Mouse (Mus musculus) left cerebral cortex, adult 2 months (tissue): ENCODE results near the gene Src. TPM values are rescaled to one million over a fixed set of nuclear protein-coding genes. Genes with fewer than 3 reads are reported as not detected.

ENCODE experiments used
- DNase-seq, 2 experiments: peaks; one replicate each; pipeline ENCODE4 v3.0.0; 2021 to 2022; ENCODE audit warnings: low spot score in 2 of 2, mixed read lengths in 1 of 2; ENCODE audit errors: extremely low spot score in 1 of 2
- H3K27ac ChIP-seq: fragments of 200-600 bp; 2 replicates; pipeline ENCODE4 v1.8.1; 2022
- H3K4me3 ChIP-seq: fragments of 200-600 bp; 2 replicates; pipeline ENCODE4 v1.8.1; 2022
- CTCF ChIP-seq: fragments of 200-600 bp; IDR thresholded peaks from 2 replicates; pipeline ENCODE4 v1.8.1; 2022; ENCODE audit warnings: antibody characterized with exemption, mild to moderate bottlenecking, moderate library complexity
- intact Hi-C: fragments of 180-260 bp; cut with DNase I; formaldehyde crosslinking; loops from one replicate; pipeline ENCODE4 v1.15.1; 2025
- total RNA-seq, 2 experiments: library from RNA; stranded (reverse); gene quantifications; 2 replicates each; pipeline ENCODE4 v1.2.3; 2021

Src gene
- total RNA-seq, 2 experiments from 2014 or later, result 133 to 134 TPM

DNA sequence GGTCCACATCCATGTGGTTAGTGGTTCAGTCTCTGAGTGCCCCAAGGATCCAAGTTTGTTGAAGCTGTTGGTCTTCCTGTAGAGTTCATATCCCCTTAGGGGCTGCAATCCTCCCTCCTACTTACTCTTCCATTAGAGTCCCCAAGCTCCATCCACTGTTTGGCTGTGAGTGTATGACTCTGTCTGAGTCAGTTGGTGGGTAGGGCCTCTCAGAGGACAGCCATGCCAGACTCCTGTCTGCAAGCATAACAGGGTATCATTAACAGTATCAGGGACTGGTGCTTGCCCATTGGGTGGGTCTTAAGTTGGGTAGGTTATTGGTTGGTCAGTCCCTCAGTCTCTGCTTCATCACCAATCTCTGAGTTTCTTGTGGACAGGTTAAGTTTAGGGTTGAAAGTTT is 1.3 kb downstream of the Src start:
- DNase-seq, result no peak
- intact Hi-C loops, result no loop called here
- Histone ChIP-seq H3K27ac (no peak overlapping the region), H3K4me3 (no peak overlapping the region)
- no peak for TF ChIP-seq CTCF

DNA sequence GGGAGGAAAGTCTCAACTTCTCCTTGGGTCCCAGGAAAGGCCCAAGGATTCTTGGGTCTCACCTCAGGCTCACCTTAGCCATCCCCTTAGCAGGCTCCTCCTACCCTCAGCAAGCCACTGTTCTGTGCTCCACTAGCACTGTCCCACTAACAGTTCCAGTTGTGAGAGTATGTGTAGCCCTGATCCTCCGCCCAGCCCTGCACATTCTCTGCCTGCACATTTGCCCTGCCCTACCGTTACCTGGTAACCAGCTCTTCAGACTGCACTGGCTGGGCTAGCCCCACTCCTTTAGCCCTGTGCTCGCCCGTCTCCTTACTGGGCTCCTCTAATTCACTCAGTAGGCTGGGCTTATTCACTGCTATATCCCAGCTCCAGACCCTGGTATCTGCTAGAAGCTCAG is 2.2 kb downstream of the Src start:
- TF ChIP-seq CTCF, result no peak
- intact Hi-C loops, result no loop called here
- Histone ChIP-seq H3K27ac (no peak overlapping the region), H3K4me3 (no peak overlapping the region)
- DNase-seq, result no peak

DNA sequence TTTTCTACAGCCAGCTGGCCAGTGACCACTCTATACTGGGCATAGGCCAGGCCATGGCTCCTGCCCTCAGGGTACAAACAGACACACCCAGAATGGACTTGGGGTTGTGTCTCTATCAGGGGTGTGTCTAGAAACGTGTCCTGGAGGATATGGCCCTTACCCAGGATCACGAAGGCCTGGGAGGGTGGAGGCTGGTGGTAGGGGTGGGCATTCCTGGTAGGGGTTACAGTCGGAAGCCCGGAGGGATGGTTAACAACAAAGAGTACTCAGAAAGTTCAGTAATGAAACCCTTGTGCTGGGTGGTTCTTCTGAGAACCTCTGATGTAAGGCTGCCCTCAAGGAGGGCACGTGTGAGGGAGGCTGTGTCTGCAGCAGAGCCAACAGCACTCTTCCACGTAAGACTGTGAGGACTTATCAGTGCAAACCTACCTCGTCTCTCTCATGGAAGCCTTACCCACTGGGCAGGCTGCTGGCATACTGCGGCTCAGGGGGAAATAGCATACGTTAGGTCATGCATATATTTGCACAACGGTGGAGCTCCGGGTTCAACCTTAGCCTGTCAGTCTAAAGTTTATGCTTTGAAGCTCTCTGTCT is 3.9 kb downstream of the Src start:
- TF ChIP-seq CTCF, result no peak
- H3K27ac ChIP-seq, result no peak overlapping the region
- no peak for DNase-seq
- H3K4me3 ChIP-seq, result no peak overlapping the region
- intact Hi-C loops, result no loop called here

DNA sequence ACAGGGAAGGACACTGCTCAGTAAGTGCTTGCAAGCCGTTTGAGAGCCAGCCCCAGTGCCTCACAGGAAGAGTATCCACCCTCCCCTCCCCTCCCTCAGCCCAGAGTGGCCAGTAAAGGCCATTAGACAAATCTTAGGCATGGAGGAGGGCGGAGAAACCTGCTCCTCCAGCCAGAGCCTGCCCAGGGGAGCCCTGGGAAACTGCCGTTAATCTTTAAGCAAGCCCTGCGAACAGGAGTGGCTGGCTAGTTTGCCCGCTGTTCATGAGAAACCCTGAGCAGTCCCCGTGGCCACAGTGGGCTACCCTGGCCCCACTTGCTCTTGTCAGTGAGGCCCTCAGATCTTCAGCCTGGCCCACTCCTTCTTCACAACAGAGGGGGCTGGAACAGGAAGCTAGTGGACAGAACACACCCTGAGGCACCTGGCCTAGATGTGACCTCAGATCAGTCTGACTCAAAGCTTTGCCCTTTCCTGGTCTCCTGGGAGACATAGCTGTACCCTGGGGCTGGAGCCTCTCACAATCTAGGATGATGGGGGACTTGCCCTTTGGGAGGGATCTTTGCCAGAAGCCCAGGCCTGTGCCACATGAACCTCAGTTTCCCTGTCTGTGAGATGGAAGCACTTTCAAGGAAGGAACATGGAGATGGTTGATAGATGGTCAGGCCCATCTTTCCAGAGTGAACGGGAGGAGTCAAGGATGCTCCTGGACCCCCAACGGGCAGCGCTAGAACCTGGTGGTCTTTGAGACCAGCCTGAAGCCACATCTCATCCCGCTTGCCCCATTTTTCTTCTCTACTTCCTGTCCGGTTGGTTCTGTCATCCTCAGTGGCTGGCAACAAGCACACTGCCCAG is 4.8 kb downstream of the Src start:
- no peak for TF ChIP-seq CTCF
- H3K4me3 ChIP-seq, result peak overlapping the region; percentile 85
- no peak for DNase-seq
- intact Hi-C loops, result no loop called here
- peak overlapping the region; percentile 94 for H3K27ac ChIP-seq

DNA sequence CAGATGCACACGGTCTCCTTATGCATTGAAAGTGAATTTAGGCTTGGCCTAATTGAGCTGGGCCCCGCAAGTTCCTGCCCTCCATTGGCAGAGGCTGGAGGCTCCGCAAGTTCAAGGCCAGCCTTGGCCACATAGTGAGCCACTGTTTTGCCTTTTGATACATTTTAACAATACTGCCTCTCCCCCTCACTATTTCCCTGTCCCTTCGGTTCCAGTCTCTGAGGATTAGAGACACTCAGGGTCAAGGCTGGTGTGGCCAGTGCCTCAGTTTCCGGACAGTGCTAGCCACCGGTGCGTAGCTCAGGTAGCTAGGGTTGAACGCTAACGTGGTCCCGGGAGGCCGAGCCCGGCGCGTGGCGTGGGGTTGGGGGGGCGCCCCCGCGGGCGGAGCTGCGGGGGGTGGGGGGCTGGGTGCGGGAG is 5.5 kb downstream of the Src start:
- DNase-seq, result no peak
- peak overlapping the region; percentile 85 for H3K4me3 ChIP-seq
- intact Hi-C loops, result no loop called here
- H3K27ac ChIP-seq, result peak overlapping the region; percentile 94
- TF ChIP-seq CTCF, result no peak

DNA sequence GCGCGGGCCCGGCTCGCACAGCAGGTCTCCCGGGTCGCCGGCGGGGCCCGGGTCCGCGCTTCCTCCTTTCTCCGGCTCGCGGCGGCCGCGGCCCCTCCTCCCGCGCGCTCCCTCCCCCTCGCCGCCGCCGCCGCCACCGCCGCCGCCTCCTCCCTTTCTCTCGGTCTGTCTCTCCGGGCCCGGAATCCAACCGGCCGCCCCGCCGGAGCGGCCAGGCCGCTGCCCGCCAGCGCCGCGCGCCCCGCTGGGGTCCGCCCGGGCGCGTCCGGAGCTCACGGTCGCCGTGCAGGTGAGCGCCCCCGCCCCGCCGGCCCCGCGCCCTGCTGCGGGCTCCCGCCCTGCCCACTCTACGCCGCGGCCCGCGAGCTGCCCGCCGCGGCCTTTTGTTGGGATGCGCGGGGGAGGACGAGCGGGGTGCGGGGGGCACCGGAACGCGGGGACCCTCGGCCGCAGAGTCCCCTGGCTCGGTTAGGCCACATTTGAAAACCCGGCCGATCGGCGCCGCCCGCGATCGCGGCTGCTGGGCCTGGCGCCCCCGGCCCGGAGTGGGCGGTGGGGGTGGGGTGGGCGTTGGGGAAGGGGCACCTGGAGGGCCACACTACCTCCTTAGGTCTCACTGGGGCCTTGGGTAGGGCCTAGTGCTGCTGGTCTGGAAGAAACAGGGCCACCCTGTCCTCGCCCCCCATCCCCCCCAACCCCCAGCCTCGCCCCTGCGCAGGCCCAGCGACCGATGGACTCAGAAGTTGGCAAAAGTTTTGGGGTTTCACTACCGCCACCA is 6.1 kb downstream of the Src start:
- H3K27ac ChIP-seq, result peak overlapping the region; percentile 94
- DNase-seq, result peak; percentile 45 to 55

DNA sequence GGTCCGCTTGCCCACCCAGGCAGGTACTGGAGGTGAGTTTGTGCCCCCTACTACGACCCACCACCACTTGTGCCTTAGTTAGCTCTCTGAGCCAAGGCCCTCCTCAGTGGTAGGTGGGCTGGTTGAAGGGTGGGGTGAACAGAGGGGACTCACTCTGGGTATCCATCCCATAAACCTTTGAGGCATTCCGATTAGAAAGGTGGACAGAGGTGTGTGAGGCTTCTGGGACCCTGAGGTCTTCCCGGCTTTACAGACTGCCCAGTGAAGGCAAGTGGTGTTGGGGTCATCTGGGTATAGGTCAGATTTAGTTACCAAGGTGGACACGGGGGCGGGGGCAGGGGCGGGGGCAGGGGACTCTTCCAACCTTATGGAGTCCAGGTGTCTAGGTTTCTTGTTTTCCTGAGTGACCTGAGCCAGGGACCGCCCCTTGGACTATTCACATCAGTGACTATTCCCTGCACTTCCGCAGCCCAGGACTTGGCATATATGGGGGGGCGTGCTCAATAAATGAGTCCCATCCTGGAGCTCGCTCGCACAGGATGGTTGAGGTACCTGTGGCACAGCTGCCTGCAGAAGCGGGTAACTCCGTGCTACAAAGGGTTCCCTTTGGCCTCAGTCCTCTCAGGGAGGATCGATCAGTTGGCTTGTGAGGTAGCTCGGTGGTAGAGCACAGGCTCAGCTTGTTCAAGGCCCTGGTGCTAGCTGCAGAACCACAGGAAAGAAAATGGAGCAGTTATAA is 6.8 kb downstream of the Src start:
- peak overlapping the region; percentile 85 for H3K4me3 ChIP-seq
- no peak for DNase-seq
- no peak for TF ChIP-seq CTCF
- peak overlapping the region; percentile 94 for H3K27ac ChIP-seq
- intact Hi-C loops, result no loop called here

More for the DNA sequence above, 6.1 kb downstream of the Src start:
- intact Hi-C loops, result no loop called here
- TF ChIP-seq CTCF, result no peak
- H3K4me3 ChIP-seq, result peak overlapping the region; percentile 85

DNA sequence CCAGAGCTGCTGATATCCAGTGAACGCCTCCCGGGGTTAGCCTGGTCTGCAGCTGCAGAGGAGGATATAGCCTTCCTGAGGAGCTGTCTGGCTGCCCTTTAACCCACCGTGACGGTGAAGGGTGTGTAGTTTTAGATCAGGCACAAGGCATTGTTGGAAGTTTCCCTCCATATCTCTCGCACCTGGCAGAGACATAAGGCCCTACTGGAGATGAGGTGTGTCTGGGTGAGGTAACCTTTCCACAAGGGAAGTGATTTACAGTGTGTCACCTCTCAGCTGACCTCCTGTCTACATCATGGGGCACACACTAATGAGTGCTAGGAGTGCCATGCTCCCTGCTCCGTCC is 7.4 kb downstream of the Src start:
- Histone ChIP-seq H3K4me3 (peak overlapping the region; percentile 85), H3K27ac (peak overlapping the region; percentile 94; the same call in 1 of the 2 replicates)
- TF ChIP-seq CTCF, result no peak
- DNase-seq, result no peak
- intact Hi-C loops, result no loop called here

DNA sequence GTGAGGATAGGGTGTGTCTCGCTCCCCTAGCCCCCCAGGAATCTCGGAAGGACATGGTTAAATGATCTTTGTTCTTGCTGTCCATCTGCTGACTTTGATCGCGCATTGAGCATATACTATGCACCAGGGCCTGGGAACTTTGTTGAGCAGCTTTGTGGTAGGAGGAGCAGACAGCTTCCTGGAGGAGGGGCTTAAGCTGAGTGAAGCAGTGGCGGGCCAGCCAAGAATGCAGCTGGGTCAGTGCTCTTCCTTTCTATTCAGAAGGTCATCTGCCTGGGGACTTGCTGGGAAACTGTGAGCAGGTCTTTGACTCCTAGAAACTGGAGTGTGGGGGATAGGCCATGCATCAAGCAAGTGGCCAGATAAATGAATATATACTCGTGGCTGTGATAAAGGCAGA is 7.9 kb downstream of the Src start:
- no peak for TF ChIP-seq CTCF
- no peak overlapping the region; the same call in 1 of the 2 replicates for H3K4me3 ChIP-seq
- no peak for DNase-seq
- intact Hi-C loops, result no loop called here
- H3K27ac ChIP-seq, result peak overlapping the region; percentile 21; the same call in 1 of the 2 replicates

DNA sequence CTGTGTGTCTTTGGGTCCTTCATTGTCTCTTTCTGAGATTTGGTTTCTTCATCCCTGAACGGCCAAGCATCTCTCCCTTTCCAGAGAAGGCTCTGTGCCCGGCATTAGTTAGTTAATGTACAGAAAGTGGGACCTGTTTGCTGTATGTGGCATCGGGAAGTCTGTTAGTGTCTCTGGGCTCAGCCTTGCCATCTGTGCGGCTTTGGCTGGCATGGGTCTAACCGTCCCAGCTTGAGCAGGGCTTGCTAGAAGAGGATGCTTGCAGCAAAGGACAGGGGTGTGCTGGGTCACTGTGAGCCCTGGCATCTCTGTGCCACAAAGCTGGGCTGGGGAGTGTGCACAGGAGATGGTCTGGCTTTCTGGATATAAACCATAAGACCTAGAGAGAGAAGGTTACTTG is 8.9 kb downstream of the Src start:
- TF ChIP-seq CTCF, result no peak
- DNase-seq, result no peak
- intact Hi-C loops, result no loop called here
- Histone ChIP-seq H3K4me3 (no peak overlapping the region), H3K27ac (peak overlapping the region; percentile 21; the same call in 1 of the 2 replicates)

DNA sequence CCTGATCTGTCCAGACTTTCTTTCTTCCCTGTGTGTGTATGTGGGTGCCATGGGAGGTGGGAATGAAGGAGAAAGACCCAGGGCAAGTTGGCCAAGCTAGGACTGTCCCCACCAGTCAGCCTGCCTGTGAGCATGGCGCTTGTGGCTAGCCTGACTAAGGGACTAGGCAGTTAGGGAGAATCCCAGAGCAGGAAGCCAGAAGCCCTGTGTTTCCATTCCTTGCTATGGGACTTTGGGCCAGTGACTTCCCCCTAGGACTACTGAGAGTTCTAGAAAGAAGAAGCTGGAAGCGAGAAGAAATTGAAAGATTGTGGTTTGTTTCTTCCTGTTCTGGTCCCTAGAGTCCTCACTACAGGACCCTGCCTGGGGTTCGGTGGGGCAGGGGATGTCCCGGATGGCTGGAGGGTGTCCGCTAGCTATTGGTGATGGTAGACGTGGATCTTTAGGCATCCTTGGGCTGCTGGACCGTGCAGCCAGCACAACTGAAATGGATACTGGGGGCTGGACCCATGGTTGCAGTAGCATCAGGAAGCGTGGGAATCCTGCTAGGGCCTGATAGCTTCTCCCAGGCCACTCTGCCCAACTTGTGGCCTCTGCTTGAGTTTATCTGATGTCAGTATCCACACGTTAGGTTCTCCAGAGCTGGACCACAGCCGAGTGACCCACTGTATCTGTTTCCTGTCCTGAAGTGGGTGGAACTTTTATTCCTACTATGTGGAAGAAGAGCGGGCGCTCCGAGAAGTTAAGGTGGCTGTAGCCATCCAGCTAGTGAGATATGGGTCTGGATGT is 10.3 kb downstream of the Src start:
- no peak for DNase-seq
- no peak for TF ChIP-seq CTCF
- Histone ChIP-seq H3K27ac (peak overlapping the region; percentile 32; the same call in 1 of the 2 replicates), H3K4me3 (no peak overlapping the region)
- intact Hi-C loops, result no loop called here
